Mouse (Mus musculus) left cerebral cortex, postnatal 14 days (tissue): ENCODE data around the gene Edrf1. TPM values are rescaled to one million over a fixed set of nuclear protein-coding genes. Genes with fewer than 3 reads are reported as not detected.
"Not testable (repeated sequence)": the region's sequence is repeated elsewhere in the genome, so short reads cannot be mapped to it uniquely, and the experiment has no call there.

Experiments
- DNase-seq, 2 experiments: peaks; one replicate each; pipeline ENCODE4 v3.0.0; 2021 to 2022; ENCODE audit warnings: low spot score in 2 of 2, mixed read lengths in 1 of 2
- intact Hi-C: fragments of 180-260 bp; cut with DNase I; formaldehyde crosslinking; loops from one replicate; pipeline ENCODE4 v1.15.1; 2025
- total RNA-seq, 2 experiments: library from RNA; stranded (reverse); gene quantifications; 2 replicates each; pipeline ENCODE4 v1.2.3; 2021

Edrf1 gene
- total RNA-seq, 2 experiments from 2014 or later, result 21.7 to 26.5 TPM

DNA sequence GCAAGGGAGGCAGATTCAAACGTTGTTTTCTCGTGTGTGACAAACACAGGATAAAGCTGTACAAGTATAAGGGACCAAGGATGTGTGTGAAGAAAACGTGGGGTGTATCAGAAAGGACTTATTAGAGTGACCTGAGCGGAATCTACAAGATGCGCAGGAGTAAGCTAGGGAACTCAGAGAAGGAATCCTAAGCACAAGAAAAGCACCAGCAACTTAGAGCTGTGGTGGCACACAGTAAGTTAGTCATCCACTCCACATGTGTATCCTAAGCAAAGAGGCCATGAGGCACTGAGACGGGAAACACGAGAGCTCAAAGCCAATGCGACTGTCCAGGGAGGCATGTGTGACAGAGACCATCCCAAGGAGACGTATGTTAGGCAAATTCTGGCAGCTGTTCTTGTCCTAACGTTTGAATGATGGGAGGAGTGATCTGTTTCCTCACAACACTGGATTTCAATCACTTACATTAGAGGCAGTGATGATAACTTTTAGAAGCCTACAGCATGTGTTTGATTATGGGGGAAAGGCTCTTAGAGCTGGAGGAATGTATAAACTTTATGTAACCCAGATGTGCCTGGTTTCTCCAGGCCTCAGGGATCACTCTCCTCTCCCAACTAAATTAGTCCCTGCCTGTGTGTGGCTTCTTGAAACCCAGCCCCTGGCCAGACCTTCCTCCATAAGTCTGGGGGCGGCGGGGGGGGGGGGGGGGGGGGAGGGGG, 2.3 kb upstream of the Edrf1 start:
- intact Hi-C loops, result loop anchor here (5.0 kb wide), 2 partner anchors 513 to 603 kb away; partner anchors contain the start of genes Ctbp2 and Fgfr2
- no peak for DNase-seq

DNA sequence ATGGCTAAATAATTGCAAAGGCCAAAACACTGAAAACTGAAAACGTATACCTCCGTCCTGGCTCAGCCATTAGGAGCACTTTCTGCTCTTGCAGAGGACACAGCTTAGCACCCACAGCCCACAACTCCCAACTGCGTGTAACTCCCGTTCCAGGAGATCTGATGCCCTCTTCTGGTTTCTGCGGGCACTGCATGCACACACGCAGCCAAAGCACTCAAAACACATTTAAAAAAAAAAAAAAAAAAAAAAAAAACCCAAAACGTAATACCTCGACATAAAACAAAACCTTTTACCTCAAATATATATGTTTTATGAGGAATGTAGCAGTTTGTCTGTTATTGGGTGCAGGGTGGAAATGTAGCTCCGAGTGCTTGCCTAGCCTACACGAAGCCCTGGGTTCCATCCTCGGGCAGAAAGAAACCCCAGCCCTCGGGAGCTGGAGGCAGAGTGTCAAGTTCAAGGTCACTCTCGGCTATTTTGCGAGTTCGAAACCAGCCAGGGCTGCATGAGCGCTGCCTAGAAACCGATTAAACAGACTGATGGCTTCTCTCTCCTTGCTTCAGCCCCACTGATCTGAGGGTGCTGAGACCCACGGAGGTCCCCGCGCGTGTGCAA, 498 bp upstream of the Edrf1 start:
- intact Hi-C loops, result loop anchor here (5.0 kb wide), 2 partner anchors 515 to 605 kb away; partner anchors contain the start of genes Ctbp2 and Fgfr2
- DNase-seq, result peak; percentile 93

DNA sequence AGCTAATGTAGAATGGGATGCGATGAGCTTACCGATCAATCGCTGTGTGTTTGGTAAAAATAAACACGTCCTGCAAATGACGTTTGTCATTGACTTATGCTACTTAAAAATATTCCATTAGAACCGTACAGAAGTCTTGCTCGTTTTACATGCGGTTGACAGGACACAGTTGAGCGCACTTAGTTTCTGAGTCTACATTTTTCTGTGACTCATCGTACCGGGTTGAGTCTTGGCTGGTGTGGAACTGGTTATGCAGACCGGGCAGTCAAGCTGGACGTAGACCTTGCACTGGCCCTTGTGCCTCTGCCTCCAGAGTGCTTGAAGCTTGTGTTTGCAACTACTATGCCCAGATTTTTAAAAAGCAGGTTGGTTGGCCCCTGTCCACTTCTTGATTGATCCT, 963 bp downstream of the Edrf1 start:
- intact Hi-C loops, result loop anchor here (5.0 kb wide), 2 partner anchors 516 to 606 kb away; partner anchors contain the start of genes Ctbp2 and Fgfr2
- peak in 1 of 2 experiments; percentile 24 for DNase-seq

DNA sequence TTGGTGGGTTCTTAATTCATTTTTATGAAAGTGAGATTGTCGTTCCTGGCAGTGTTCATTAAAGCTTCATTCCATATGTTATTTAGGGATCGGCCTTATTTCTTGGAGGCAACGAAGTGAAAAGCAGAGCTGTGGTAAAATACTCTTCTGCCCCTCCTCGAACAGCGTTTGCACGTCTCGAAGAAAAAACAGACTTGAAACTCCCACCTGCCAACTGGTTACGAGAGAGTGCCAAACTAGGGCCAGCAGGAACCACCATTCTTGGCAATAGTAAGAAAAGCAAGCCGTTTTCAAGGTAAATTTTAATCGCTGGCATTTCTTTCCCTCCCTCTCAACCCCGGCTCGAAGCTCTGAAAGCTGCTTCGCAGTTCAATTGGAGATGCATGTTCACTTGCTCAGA, 1.5 kb downstream of the Edrf1 start:
- peak; percentile 62 for DNase-seq
- intact Hi-C loops, result loop anchor here (5.0 kb wide), 2 partner anchors 517 to 607 kb away; partner anchors contain the start of genes Ctbp2 and Fgfr2

DNA sequence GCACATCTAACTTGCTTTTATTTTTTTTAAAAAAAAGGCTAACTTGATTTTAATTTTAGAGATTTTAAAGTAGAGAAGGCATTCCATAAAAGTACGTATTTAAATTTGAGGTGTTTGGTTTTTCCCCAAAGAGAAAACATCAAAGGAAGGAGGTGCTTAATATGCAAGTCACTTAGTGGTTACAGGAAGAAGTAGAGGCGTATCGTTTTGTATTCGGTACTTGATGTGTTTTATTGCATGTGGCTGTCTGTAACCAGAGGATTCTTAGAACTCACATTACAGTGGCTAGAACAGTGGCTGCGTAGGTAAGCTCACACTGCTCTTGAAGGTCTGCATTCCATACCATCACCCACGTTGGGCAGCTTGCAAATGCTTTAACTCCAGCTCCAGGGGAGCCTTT, 8.4 kb downstream of the Edrf1 start:
- intact Hi-C loops, result loop anchor here (10.0 kb wide), 1 partner anchor 771 kb away; no protein-coding TSS in a partner anchor
- no peak for DNase-seq

DNA sequence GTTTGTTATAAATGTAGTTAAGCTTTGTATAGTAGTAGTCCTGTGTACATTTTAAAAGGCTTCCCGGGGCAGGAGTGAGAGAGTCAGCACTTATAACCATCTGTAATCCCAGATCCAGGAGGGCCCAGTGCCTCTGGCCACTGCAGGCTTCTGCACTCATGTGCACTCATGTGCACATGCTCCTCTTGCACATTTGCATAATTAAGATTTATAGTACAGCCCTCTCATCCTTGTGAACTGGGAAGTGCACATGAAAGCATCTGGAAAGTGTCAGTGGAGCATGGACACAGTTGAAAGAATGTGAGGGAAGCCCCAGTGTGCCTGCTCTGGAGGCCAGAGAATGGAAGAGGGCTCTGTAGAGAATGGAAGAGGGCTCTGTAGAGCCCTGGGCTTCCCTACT, 25.1 kb downstream of the Edrf1 start:
- DNase-seq, result no peak
- intact Hi-C loops, result no loop called here

DNA sequence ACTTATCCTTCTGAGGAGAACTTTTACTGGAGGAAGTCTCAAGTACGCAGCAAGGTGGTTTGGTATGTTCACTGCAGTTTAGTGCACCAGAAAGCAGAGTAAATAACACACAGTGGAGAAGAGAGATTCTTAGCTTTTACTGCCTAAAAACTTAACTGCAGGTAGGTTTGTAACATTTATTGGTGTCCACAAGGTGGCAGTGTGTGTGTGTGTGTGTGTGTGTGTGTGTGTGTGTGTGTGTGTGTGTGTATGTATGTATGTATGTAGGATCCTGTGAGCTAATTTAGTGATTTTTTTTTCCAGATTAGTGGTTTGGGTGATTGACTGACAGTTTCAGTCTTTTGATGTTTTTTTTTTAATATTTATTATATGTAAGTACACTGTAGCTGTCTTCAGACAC, 31.7 kb downstream of the Edrf1 start:
- peak in 1 of 2 experiments; percentile 39 for DNase-seq
- intact Hi-C loops, result no loop called here

DNA sequence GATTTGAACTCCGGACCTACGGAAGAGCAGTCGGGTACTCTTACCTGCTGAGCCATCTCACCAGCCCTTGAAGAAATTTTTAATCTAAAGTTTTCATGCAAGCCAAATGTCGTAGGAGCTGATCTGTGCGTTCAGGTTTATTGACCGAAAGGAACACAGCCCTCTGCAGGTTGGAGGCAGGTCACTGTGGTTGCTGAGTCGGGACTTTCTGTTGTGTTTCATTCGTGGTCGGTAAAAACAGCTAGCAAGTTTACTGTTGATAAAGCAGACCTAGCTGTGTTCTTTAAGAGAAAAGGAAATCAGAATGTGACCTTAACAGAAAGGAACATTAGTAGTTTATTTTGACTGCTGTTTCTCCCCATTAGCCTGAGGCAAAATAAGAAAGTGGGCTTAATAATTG, 32.6 kb downstream of the Edrf1 start:
- DNase-seq, result no peak
- intact Hi-C loops, result loop anchor here (10.0 kb wide), 1 partner anchor 1815 kb away; no protein-coding TSS in a partner anchor

DNA sequence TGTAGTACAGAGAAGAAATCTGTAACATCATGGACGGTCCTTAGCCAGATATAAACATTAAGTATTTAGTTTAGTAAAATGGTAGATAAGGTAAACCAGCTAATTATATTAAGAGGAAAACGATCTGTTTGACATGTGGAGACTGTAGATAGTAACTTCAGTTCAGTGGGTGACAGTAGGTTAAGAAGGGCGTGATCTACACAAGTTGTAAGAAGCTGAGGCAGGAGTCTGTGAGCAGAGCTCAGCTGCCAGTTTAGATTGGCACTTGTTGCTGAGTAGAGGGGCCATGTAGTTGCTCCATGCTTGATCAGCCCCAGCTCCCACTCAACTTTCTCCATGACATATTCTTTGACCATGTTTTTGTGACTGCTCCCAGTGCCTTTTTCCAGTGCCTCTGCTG, 33.5 kb downstream of the Edrf1 start:
- no peak for DNase-seq
- intact Hi-C loops, result loop anchor here (10.0 kb wide), 1 partner anchor 1814 kb away; no protein-coding TSS in a partner anchor

DNA sequence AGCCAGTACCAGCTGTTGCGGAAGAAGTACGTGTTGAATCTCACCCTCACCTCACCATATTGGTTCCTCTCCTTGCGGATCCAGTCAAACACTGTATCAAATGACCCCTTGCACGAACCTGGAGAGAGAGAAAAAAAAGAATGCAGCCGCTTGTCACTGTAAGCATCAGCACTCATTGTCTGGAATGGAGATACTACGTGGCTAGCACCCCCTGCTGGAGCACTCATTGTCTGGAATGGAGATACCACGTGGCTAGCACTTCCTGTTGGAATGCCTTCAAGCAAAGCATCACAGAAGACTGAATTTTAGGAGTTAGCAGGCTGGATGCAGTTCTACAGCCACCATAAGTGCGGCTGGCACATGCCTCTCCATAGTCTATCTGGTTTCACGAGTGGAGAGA, 38.7 kb downstream of the Edrf1 start:
- peak in 1 of 2 experiments; percentile 41 for DNase-seq
- intact Hi-C loops, result loop anchor here (10.0 kb wide), 1 partner anchor 1809 kb away; no protein-coding TSS in a partner anchor

DNA sequence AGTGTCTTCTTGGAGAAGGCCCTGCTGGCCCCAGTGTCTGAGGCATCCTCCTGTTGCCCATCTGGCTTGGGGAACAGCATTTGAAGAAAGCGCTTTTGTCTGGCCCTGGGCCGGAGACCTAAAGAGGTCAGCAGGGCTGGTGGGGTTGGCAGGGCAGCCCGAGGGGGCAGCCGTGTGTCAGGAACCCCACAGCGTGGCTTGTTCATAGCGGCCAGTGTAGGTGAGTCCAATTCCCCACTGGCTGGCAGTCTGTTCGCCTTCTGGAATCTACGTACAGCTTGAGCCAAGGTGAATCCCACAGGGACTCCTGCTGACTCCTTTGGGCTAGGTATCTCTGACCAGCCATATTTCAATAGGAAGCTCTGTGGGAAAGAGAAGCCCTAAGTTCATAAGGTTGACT, 41.4 kb downstream of the Edrf1 start:
- no peak for DNase-seq
- intact Hi-C loops, result loop anchor here (10.0 kb wide), 1 partner anchor 1806 kb away; no protein-coding TSS in a partner anchor

DNA sequence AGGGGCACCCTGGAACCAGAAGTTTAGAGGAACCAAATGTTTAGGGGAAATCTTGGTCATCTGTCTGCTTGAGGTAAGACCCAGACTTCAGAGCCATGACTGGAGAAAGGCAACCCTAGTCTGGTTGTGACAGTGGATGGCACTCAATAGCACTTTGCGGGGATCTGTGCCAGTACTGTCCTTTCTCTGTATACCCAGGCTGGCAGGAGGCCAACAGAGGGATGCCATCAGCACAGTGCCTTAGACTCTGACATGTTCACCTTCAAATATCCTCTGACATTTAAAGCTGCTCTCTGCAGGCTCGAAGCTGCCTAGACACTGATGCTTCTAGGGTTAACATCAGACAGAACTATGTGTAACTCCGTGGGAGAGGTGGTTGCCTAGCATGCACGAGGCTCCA, 42.1 kb downstream of the Edrf1 start:
- DNase-seq, result peak in 1 of 2 experiments; percentile 14
- intact Hi-C loops, result loop anchor here (10.0 kb wide), 1 partner anchor 1805 kb away; no protein-coding TSS in a partner anchor

DNA sequence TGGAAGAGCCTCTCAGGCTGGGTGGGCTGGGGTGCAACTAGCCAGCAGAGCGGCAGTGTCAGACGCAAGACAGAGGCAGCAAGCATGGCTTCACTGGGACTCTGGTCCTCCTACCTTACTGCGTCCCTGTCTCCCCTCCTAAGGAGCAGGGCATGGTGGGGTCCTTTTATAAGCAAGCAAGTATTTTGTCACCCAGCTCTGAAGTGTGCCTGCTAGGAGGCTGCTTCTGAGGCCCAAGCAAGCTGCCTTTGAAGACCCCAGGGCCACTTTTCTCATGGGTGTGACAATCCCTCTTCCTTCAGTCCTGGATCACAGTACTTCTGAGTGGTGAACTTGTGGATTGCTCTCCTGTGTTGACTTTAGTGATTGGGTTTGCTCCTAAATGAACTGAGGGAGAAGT, 42.6 kb downstream of the Edrf1 start, which contains the start of gene Mmp21:
Mmp21 (minus strand) TSS at position 101 of the 400 bp plus-strand sequence.
- DNase-seq, result no peak
- intact Hi-C loops, result loop anchor here (10.0 kb wide), 1 partner anchor 1805 kb away; no protein-coding TSS in a partner anchor

DNA sequence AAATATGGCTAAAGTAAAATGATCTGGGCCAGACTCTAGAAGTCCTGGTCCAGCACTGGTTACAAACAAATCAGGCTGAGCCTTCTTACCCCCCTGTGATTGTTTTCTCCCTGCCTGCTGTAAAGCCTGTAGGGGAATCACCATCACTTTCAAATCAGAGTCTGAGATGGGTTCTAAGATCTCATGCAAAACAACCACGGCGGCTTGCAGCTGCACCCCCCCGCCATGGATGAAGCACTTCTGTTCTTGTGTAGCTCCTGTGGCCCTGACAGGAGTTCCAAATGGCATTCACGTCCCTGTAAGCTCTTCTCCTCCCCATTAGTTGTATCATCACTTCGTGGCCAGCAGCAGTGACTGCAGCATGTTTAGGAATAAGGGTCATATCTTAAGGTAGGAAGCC, 46.3 kb downstream of the Edrf1 start:
- DNase-seq, result no peak
- intact Hi-C loops, result no loop called here

DNA sequence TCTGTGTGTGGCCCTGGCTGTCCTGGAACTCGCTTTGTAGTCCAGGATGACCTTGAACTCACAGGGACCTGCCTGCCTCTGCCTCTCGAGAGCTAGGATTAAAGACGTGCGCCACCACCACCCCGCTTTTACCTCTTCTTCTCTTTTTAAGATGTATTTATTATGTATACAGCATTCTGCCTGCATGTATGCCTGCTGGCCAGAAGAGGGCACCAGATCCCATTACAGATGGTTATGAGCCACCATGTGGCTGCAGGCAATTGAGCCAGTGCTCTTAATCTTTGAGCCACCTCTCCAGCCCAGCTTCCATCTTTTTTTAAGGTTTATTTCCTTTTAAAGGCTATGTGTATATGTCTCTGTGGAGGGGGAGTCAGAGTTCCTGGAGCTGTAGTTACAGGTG, 46.8 kb downstream of the Edrf1 start:
- intact Hi-C loops, result no loop called here
- DNase-seq, result no peak

DNA sequence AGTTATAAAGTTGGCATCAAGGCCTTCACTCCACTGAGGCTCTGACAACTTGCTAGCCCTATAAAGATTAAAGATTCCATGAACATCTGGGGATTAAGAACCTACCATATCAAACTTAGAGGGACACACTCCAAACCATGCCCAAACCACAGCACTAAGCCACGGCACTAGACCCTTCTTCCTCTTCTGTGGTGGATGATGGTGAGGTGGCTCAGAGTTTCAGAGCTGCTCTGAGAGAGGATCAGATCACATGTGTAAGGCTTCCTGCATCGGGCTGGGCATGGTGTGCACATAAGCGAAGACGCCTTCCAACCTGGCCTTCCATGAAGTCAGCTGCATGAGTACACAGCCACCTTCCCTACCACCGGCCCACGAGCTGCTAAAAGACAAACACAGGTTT, 47.4 kb downstream of the Edrf1 start:
- no peak for DNase-seq
- intact Hi-C loops, result no loop called here

DNA sequence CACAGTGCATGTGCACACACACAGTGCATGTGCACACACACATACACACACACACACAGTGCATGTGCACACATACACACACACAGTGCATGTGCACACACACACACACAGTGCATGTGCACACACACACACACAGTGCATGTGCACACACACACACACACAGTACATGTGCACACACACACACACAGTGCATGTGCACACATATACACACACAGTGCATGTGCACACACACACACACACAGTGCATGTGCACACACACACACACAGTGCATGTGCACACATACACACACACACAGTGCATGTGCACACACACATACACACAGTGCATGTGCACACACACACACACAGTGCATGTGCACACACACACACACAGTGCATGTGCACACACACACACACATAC, 48.3 kb downstream of the Edrf1 start:
- DNase-seq, intact Hi-C loops: not testable (repeated sequence)

DNA sequence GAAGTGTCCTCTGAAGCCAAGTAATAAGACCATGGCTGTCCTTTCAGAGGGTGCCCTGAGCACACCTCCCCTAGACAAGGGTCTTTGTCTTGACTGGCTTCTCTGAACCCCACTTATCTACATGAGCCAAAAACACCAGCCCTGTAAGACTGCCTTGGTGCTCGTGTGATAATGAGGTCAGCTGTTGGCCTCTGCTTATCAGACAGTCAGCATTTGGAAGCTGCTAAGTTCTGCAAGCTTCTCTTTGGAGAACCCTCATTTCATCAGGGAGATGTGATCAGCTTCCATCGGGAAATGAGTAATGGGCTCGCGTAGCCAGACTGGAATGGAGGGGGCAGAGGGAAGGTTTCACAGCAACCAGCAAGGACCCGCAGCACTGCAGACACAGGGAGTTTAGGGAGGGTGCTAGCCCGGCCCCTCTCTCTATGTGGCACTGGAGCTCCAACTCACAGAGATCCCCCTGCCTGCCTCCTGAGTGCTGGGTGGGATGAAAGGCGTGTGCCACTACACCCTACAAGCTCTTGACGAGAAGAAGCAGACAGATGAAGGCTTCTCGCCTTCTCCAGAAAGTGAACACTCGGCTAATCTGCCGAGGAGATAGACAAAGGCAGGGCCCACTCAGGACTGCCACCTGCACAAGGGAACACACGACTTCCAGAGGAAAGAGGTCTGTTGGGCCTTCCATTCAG, 60.8 kb downstream of the Edrf1 start:
- intact Hi-C loops, result no loop called here

DNA sequence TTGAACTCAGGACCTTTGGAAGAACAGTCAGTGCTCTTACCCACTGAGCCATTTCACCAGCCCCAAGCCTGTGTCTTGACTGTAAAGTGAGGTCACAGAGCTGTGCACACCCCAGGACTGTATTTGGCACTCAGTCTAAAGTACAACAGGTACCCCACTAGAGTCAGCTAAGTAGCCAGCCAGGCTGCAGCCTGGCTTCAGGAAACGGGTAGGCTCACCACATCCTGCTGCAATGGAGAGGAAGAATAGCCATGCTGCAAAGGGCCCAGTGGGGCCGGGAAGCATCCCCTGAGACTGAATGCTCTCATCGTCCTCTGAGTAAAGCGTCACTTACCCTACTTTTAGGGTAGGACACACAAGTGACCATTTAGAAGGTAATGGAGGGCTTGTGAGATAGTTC, 62.5 kb downstream of the Edrf1 start:
- intact Hi-C loops, result no loop called here
- DNase-seq, result no peak

More for the DNA sequence above, 60.8 kb downstream of the Edrf1 start:
- DNase-seq, result no peak

DNA sequence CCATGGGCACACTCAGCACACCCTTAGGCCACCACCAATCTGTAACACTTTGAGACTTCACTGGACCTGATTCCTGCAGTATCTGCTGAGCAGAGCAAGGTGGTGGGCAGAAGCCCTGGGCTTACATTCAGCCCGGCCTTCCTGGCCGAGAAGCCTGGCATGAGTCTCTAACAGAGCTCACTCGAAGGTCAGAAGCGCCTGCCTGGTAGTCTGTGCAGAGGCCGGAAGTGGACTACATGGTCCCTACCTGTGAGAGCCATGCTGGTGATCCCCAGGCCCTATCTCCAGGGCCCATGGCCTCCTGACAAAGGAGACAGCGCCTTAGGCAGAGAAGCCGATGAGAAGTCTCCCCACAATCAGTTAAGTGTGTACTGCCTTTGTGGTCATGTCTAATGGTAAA, 64.0 kb downstream of the Edrf1 start:
- DNase-seq, result no peak
- intact Hi-C loops, result no loop called here
